Mouse (Mus musculus): ENCODE measurements around the gene Htr1f. TPM values are rescaled to one million over a fixed set of nuclear protein-coding genes. Genes with fewer than 3 reads are reported as not detected.

Gene Htr1f
- polyA plus RNA-seq, 1 experiment, result not detected

DNA sequence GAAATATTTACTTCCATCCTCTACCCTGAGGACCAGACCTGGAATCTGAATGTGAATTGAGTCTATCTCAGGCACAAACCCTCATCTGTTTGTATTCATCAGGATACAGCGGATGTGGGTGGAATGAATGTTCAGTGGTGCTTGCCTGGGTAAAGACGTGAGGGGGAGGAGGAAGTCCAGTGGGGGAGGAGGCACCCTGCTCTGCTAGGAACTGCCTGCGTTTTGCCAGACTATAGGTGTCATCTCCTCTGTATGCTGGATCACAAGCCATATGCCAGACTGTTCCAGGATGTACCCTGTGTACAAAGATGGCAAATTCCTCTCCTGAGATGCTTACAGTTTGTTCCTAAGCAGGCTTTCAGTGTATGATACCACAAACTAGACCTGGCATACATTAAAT, 83.3 kb downstream of the Htr1f start:
- no peaks in the 10 kb centered on the region for H3K79me2 ChIP-seq (ENCODE audit: control insufficient read depth, insufficient read depth)

DNA sequence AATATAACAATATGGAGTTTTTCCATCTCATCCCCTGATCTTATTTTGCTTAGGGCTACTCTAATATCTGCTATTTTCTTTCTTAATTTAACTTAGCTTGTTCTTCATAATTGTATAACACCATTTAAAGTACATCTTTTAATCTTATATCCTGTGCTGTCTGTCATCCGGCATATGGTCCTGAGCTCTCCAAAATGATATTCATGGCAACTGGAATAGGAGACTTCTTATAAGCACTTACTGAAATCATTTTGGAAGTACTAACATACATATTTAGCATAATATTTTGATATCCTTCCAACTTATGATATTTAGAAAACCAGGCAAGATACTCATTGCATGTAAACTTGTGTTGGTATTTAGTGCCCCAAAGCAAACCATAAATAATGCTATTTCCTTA, 86.9 kb downstream of the Htr1f start:
- no peaks in the 10 kb centered on the region for H3K79me3 ChIP-seq (ENCODE audit: low read depth)
- H3K79me2 ChIP-seq (ENCODE audit: control insufficient read depth, insufficient read depth), result no peaks in the 10 kb centered on the region
- no peak overlapping the region for H3K4me3 ChIP-seq (ENCODE audit: insufficient read depth, poor library complexity, severe bottlenecking)
- no peaks in the 10 kb centered on the region for H3K36me3 ChIP-seq (ENCODE audit: control insufficient read depth, insufficient read depth)
- no peaks in the 10 kb centered on the region for H3K27me3 ChIP-seq (ENCODE audit: control insufficient read depth, insufficient read depth, insufficient read length)
- H3ac ChIP-seq (ENCODE audit: control insufficient read depth, insufficient read length, low read depth), result no peak overlapping the region
- TF ChIP-seq FOSL1 (IDR thresholded peaks at IDR 0.05; ENCODE audit: insufficient read depth, low read length, poor library complexity, severe bottlenecking), result no peak
- no peak for TF ChIP-seq MYOD1 (IDR thresholded peaks at IDR 0.05; ENCODE audit: control insufficient read depth, insufficient read length, low read depth)
- TF ChIP-seq CEBPB (IDR thresholded peaks at IDR 0.05; ENCODE audit: low read depth), result no peak

More for the DNA sequence above, 83.3 kb downstream of the Htr1f start:
- Histone ChIP-seq H3K27me3 (ENCODE audit: control insufficient read depth, insufficient read depth, insufficient read length) (no peaks in the 10 kb centered on the region), H3K4me3 (ENCODE audit: insufficient read depth, poor library complexity, severe bottlenecking) (no peak overlapping the region), H3ac (ENCODE audit: control insufficient read depth, insufficient read length, low read depth) (no peak overlapping the region), H3K79me3 (ENCODE audit: low read depth) (no peaks in the 10 kb centered on the region), H3K36me3 (ENCODE audit: control insufficient read depth, insufficient read depth) (no peaks in the 10 kb centered on the region)
- TF ChIP-seq USF1 (IDR thresholded peaks at IDR 0.05; ENCODE audit: low read depth), result no peak
- TF ChIP-seq FOSL1 (IDR thresholded peaks at IDR 0.05; ENCODE audit: insufficient read depth, low read length, poor library complexity, severe bottlenecking), result no peak
- TF ChIP-seq CEBPB (IDR thresholded peaks at IDR 0.05; ENCODE audit: low read depth), result no peak

DNA sequence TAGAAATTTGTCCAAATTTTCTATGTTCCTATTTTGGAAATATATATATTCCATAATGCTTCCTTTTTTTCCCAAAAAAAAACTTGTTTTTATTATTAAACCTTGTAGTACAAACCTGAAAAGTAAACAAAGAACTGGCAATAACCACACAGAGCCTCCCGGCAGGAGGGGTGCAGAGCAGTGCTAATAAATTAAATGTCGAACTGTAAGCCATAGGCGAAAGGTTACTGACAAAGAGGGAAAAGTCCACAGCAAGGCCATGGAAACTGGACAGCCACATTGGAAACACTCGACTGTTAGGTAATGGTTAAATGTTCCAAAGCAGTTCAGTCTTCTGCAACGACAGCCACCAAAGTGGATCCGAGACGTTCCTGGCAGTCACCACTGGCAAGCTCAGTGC, 87.5 kb downstream of the Htr1f start:
- Histone ChIP-seq H3K79me2 (ENCODE audit: control insufficient read depth, insufficient read depth) (no peaks in the 10 kb centered on the region), H3K36me3 (ENCODE audit: control insufficient read depth, insufficient read depth) (no peaks in the 10 kb centered on the region), H3K79me3 (ENCODE audit: low read depth) (no peaks in the 10 kb centered on the region), H3K27me3 (ENCODE audit: control insufficient read depth, insufficient read depth, insufficient read length) (no peaks in the 10 kb centered on the region), H3K4me3 (ENCODE audit: insufficient read depth, poor library complexity, severe bottlenecking) (no peak overlapping the region), H3ac (ENCODE audit: control insufficient read depth, insufficient read length, low read depth) (no peak overlapping the region)
- TF ChIP-seq CEBPB (IDR thresholded peaks at IDR 0.05; ENCODE audit: low read depth), result no peak
- TF ChIP-seq MYOG (IDR thresholded peaks at IDR 0.05; ENCODE audit: control insufficient read depth, extremely low read depth, insufficient read length), result no peak
- TF ChIP-seq USF1 (IDR thresholded peaks at IDR 0.05; ENCODE audit: low read depth), result no peak
- no peak for TF ChIP-seq CTCF (IDR thresholded peaks at IDR 0.05; ENCODE audit: control insufficient read depth, insufficient read depth, insufficient read length)
- no peak for TF ChIP-seq MAX (IDR thresholded peaks at IDR 0.05)
- no peak for TF ChIP-seq FOSL1 (IDR thresholded peaks at IDR 0.05; ENCODE audit: insufficient read depth, low read length, poor library complexity, severe bottlenecking)
- no peak for TF ChIP-seq MYOD1 (IDR thresholded peaks at IDR 0.05; ENCODE audit: control insufficient read depth, insufficient read length, low read depth)

DNA sequence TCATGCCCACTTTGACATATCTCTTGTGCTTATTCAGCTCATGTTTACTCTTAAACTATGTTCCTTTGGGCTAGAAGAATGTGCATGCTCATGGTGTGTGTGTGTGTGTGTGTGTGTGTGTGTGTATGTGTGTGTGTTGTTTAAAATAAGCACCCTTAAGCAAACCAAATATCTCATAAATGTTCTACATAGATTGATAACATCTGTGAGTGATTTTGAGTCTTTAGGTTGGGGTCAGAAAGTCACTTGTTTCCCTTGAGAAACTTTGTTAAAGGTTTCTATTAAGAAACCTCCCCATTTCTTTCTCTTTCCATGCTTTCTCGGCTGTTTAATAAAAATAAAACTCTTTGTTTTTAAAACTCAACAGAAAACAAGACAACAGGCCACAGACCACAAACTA, 88.1 kb downstream of the Htr1f start:
- no peaks in the 10 kb centered on the region for H3K36me3 ChIP-seq (ENCODE audit: control insufficient read depth, insufficient read depth)
- H3ac ChIP-seq (ENCODE audit: control insufficient read depth, insufficient read length, low read depth), result no peak overlapping the region
- TF ChIP-seq MYOD1 (IDR thresholded peaks at IDR 0.05; ENCODE audit: control insufficient read depth, insufficient read length, low read depth) (no peak), MAX (IDR thresholded peaks at IDR 0.05) (no peak), CEBPB (IDR thresholded peaks at IDR 0.05; ENCODE audit: low read depth) (no peak), MYOG (IDR thresholded peaks at IDR 0.05; ENCODE audit: control insufficient read depth, extremely low read depth, insufficient read length) (no peak), USF1 (IDR thresholded peaks at IDR 0.05; ENCODE audit: low read depth) (no peak), CTCF (IDR thresholded peaks at IDR 0.05; ENCODE audit: control insufficient read depth, insufficient read depth, insufficient read length) (no peak), FOSL1 (IDR thresholded peaks at IDR 0.05; ENCODE audit: insufficient read depth, low read length, poor library complexity, severe bottlenecking) (no peak)
- H3K79me3 ChIP-seq (ENCODE audit: low read depth), result no peaks in the 10 kb centered on the region
- H3K4me3 ChIP-seq (ENCODE audit: insufficient read depth, poor library complexity, severe bottlenecking), result no peak overlapping the region
- no peaks in the 10 kb centered on the region for H3K27me3 ChIP-seq (ENCODE audit: control insufficient read depth, insufficient read depth, insufficient read length)
- no peaks in the 10 kb centered on the region for H3K79me2 ChIP-seq (ENCODE audit: control insufficient read depth, insufficient read depth)

DNA sequence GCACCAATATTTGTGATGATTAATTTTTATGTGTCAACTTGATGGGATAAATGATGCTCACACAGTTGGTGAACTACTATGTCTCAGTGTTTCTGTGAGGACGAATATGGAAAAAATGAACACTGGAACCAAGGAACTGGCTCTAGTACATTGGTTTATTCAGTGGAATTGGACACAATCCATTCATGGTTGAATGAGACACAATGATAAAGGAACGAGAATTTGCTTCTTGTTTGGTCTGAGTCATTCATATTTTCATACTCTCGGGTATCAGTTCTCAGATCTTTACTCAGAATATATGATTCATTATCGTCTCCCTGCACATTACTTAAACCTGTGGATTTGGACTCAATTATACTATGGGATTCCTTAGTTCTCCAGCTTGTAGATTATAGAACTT, 90.4 kb downstream of the Htr1f start:
- H3K4me3 ChIP-seq (ENCODE audit: insufficient read depth, poor library complexity, severe bottlenecking), result no peak overlapping the region
- no peak overlapping the region for H3ac ChIP-seq (ENCODE audit: control insufficient read depth, insufficient read length, low read depth)
- TF ChIP-seq MYOG (IDR thresholded peaks at IDR 0.05; ENCODE audit: control insufficient read depth, extremely low read depth, insufficient read length) (no peak), MYOD1 (IDR thresholded peaks at IDR 0.05; ENCODE audit: control insufficient read depth, insufficient read length, low read depth) (no peak), CEBPB (IDR thresholded peaks at IDR 0.05; ENCODE audit: low read depth) (no peak), CTCF (IDR thresholded peaks at IDR 0.05; ENCODE audit: control insufficient read depth, insufficient read depth, insufficient read length) (no peak), MAX (IDR thresholded peaks at IDR 0.05) (no peak), FOSL1 (IDR thresholded peaks at IDR 0.05; ENCODE audit: insufficient read depth, low read length, poor library complexity, severe bottlenecking) (no peak), USF1 (IDR thresholded peaks at IDR 0.05; ENCODE audit: low read depth) (no peak)
- no peaks in the 10 kb centered on the region for H3K27me3 ChIP-seq (ENCODE audit: control insufficient read depth, insufficient read depth, insufficient read length)
- H3K36me3 ChIP-seq (ENCODE audit: control insufficient read depth, insufficient read depth), result no peaks in the 10 kb centered on the region
- H3K79me3 ChIP-seq (ENCODE audit: low read depth), result no peaks in the 10 kb centered on the region
- H3K79me2 ChIP-seq (ENCODE audit: control insufficient read depth, insufficient read depth), result no peaks in the 10 kb centered on the region

DNA sequence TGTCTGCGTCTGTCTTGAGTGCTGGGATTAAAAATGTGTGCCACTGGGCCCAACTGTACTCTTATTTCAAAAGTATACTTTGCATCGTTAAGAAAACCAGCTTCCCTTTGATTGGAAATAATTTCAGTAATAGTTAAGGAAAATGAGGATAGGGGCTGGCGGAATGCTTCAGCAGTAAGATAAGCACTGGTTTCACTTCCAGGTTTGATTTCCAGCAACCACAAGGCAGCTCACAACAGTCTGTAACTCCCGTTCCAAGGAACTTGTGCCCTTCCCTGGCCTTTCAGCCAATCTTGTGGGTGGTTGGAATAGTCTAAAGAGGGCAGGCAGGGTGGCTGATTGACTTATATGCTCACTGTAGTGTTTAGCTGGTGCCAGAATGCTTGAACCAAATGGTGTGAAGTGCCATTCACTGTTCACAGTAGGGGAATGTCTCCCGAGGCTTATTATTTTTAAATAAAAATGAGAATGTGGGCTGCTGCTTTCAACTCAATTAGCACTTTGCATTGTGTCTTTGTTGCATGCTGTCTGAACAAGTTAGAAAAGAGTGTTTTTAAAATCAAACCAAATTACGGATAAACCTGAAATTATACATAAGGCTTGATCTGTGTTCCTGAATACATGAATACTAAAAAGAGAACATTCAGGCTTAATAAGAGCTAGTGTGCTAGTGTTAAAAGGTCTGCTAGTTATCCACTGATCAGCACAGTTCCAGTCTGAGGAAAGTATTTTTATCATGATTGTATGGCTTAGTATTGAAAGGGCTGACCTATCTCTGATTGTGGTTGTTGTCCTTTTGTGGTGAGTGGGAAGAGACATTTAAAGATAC, 103.4 kb downstream of the Htr1f start:
- H3ac ChIP-seq (ENCODE audit: control insufficient read depth, insufficient read length, low read depth), result no peak overlapping the region
- no peaks in the 10 kb centered on the region for H3K79me2 ChIP-seq (ENCODE audit: control insufficient read depth, insufficient read depth)
- TF ChIP-seq MAX (IDR thresholded peaks at IDR 0.05) (no peak), FOSL1 (IDR thresholded peaks at IDR 0.05; ENCODE audit: insufficient read depth, low read length, poor library complexity, severe bottlenecking) (no peak), CEBPB (IDR thresholded peaks at IDR 0.05; ENCODE audit: low read depth) (no peak), MYOG (IDR thresholded peaks at IDR 0.05; ENCODE audit: control insufficient read depth, extremely low read depth, insufficient read length) (no peak), CTCF (IDR thresholded peaks at IDR 0.05; ENCODE audit: control insufficient read depth, insufficient read depth, insufficient read length) (no peak), USF1 (IDR thresholded peaks at IDR 0.05; ENCODE audit: low read depth) (no peak), MYOD1 (IDR thresholded peaks at IDR 0.05; ENCODE audit: control insufficient read depth, insufficient read length, low read depth) (no peak)
- no peaks in the 10 kb centered on the region for H3K79me3 ChIP-seq (ENCODE audit: low read depth)
- no peak overlapping the region for H3K4me3 ChIP-seq (ENCODE audit: insufficient read depth, poor library complexity, severe bottlenecking)
- H3K36me3 ChIP-seq (ENCODE audit: control insufficient read depth, insufficient read depth), result no peaks in the 10 kb centered on the region
- H3K27me3 ChIP-seq (ENCODE audit: control insufficient read depth, insufficient read depth, insufficient read length), result no peaks in the 10 kb centered on the region

All from C2C12 (cell line).